Mouse (Mus musculus) left cerebral cortex, postnatal 10 days (tissue): ENCODE results near the gene Gm17268. TPM values are rescaled to one million over a fixed set of nuclear protein-coding genes. Genes with fewer than 3 reads are reported as not detected.

Experiments used
- DNase-seq, 2 experiments: peaks; one replicate each; pipeline ENCODE4 v3.0.0; 2021 to 2022; ENCODE audit warnings: low spot score in 2 of 2, mixed read lengths in 1 of 2; ENCODE audit errors: extremely low spot score in 1 of 2
- intact Hi-C: fragments of 180-260 bp; cut with DNase I; formaldehyde crosslinking; loops from one replicate; pipeline ENCODE4 v1.15.1; 2025
- total RNA-seq, 2 experiments: library from RNA; stranded (reverse); gene quantifications; 2 replicates each; pipeline ENCODE4 v1.2.3; 2021

Gm17268 gene
- total RNA-seq, 2 experiments from 2014 or later: not detected

GRCm38 (mm10) chr11:82034446-82034845 is 3.9 kb downstream of the Gm17268 start:
- no peak for DNase-seq
- intact Hi-C loops: no loop called here

DNA sequence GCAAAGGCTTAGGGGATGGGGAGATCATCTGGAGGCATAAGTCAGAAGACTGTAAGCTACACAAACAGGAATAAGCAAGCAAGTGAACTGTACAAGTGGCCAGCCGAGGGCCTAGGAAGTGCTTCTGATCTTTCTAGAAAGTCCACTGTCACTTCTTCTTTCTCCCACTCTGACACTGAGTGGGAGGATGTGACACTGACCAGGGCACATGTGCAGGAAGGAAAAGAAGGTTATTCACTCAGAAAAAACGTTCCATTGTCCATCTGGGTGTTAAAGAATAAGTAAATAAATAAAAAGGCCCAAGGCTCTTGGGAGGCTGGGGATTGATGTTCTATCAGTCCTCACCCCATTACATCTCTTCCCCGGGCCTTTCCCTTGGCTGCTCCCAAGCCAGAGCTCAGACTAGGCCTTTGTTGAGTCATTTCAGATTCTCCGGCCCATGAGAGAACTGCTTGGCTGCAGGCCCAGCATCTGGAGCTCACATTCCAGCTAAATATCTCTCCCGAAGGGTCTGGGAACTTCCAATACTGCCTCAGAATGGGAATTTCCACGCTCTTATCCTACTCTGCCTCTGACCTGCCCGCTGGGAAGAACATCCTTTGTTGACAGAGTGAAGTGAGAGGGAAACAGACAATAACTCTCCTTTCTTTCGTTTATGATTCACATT is 5.6 kb downstream of the Gm17268 start:
- DNase-seq: peak in 1 of 2 experiments; percentile 75
- intact Hi-C loops: no loop called here

- no peak for DNase-seq
- intact Hi-C loops: no loop called here
These were observed 6.2 kb downstream of the Gm17268 start for GRCm38 (mm10) chr11:82032136-82032535.

- DNase-seq: no peak
- intact Hi-C loops: no loop called here
These were observed 8.2 kb downstream of the Gm17268 start for GRCm38 (mm10) chr11:82030171-82030570.

GRCm38 (mm10) chr11:82023769-82024168 is 14.6 kb downstream of the Gm17268 start:
- intact Hi-C loops: no loop called here

DNA sequence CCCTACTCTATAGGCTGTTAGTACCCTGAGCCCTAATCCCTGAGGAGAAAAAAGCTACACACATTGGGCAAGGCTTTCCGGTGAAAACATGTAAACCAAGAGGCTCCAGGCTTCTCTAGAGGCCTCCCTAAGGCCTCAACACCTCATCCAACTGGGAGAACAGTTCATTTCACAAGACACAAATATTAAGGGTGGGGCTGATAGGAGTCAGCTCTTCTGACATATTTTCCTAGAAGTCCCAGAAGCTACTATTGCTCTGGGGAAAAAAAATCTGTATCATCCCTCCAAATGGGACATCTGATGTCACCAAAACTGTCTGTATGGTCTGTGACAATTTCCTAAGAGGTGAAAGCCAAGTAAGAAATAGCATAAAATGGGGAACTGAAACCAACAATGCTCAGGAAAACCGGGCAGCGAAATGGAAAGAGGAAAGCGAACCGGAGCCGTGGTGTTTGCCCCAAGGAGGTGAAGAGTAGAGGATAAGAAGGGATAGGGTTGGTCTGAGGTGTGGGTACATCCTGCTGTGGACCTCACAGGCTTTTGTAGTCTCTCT is 15.8 kb downstream of the Gm17268 start:
- no peak for DNase-seq
- intact Hi-C loops: no loop called here

More at GRCm38 (mm10) chr11:82023769-82024168, 14.6 kb downstream of the Gm17268 start:
- no peak for DNase-seq

- DNase-seq: no peak
- intact Hi-C loops: no loop called here
These were observed 17.0 kb downstream of the Gm17268 start for GRCm38 (mm10) chr11:82021406-82021805.

DNA sequence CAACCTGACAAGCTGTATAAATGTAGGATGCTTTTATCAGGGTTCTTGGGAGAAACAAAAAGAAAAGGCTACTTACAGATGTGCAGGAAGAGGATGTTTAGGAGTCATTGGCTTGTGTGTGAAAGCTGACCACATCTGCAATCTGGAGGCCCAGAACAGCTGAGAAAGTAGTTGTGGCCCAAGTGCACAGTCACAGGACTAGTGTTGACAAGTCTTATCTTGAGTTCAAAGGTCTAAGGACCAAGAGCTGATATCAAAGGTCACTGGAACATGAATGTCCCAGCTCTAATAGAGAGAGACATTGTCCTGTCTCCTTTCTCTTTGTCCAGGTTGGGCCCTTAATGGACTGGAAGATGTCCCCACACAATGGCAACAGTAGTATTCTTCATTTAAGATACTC is 18.6 kb downstream of the Gm17268 start:
- no peak for DNase-seq
- intact Hi-C loops: no loop called here

DNA sequence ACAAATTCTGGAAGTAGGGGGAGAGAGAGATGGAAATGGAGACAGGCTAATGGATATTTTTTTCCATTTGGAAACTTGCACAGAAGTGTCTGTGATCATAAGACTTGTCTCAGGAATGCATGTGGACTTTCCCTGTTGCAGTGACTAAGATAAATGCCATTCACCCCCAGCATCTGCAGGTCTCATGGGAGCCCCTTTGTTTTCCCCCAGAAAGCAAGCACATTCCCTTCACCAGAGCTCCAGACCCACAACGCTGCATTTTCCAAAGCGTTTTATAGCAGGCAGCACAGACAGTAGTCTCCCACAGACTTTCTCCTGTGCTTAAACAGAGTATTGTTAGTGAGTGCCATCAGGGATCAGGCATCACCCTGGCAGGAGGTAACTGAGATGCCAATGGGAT is 19.0 kb downstream of the Gm17268 start:
- intact Hi-C loops: no loop called here
- no peak for DNase-seq

DNA sequence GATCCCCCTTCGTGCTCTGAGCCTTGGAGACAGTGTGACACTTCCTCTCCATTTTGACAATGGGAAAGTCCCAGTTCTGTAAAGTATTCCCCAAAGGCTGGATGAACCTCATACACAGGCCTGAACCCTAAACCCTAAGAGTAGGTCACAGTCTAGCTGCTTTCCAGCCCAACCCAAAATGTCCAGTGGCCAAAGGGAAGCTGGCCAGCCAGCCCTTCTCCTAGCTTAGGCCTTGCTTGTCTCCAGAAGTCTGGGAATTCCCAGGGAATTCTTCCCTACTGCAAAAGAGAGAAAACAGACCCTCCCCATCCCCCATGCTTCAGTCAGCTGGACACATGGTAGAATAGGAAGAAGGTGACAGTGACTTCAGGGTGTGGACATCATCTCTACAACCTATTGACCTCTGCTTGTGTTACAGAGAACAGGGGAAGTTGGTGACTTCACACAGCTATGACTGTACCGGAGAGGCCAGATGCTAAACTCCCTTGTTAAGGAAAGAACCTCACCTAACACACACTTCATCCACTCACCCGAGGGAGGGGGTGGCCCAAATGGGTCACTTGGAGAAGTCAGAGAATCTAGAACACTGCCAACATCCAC is 22.1 kb downstream of the Gm17268 start:
- intact Hi-C loops: no loop called here
- no peak for DNase-seq

- no peak for DNase-seq
- intact Hi-C loops: no loop called here
These were observed 23.3 kb downstream of the Gm17268 start for GRCm38 (mm10) chr11:82015066-82015465.

DNA sequence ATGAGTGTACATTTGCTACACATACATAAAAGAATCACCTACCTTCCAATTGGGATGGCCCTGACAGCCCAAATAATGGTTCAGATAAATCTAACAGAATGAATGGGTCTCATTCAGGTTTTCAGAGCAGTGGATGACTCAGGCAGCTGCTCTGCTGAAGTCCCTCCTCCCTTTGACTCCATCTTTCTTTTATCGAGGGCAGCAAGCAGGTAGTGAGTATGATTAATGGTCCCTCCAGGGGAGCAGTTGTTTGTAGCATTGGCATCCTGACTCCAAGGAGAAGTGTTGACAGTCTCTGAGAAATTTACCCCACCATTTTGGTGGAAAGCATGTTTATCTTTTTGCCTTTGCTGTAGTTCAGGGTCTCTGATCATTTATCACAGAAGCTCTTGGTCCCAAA is 24.6 kb downstream of the Gm17268 start:
- intact Hi-C loops: no loop called here
- no peak for DNase-seq

GRCm38 (mm10) chr11:82011411-82012193 is 26.8 kb downstream of the Gm17268 start:
- no peak for DNase-seq
- intact Hi-C loops: no loop called here

- DNase-seq: no peak
- intact Hi-C loops: no loop called here
These were observed 28.2 kb downstream of the Gm17268 start for GRCm38 (mm10) chr11:82010115-82010514.

- intact Hi-C loops: no loop called here
- peak in 1 of 2 experiments; percentile 55 for DNase-seq
These were observed 31.5 kb downstream of the Gm17268 start for GRCm38 (mm10) chr11:82006796-82007423.

GRCm38 (mm10) chr11:82004810-82005209 is 33.6 kb downstream of the Gm17268 start:
- intact Hi-C loops: no loop called here
- DNase-seq: no peak

- intact Hi-C loops: no loop called here
- DNase-seq: no peak
These were observed 37.8 kb downstream of the Gm17268 start for GRCm38 (mm10) chr11:82000581-82000980.

- intact Hi-C loops: no loop called here
- DNase-seq: no peak
These were observed 38.9 kb downstream of the Gm17268 start for GRCm38 (mm10) chr11:81999469-81999868.

DNA sequence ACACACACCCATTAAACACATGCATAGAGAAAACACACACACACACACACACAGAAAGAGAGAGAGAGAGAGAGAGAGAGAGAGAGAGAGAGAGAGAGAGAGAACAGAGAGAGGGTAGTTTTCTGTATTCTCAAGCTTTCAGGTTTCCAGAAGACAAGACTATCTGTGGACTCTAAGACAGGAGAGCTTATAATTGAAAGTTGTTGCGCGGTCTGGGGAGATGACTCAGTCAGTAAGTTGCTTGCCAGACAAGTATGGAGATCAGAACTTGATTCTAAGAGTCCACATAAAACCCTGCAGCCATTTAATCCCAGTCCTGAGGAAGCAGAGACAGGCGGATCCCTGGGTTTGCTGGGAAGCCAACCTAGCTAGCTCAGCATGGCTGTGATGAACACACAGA is 39.7 kb downstream of the Gm17268 start:
- no peak for DNase-seq
- intact Hi-C loops: no loop called here
